Mouse (Mus musculus): Measurements from ENCODE around the gene Erg28. TPM values are rescaled to one million over a fixed set of nuclear protein-coding genes. Genes with fewer than 3 reads are reported as not detected.

The Erg28 gene
- polyA plus RNA-seq, 1 experiment from 2014 or later = 89.4 TPM

DNA sequence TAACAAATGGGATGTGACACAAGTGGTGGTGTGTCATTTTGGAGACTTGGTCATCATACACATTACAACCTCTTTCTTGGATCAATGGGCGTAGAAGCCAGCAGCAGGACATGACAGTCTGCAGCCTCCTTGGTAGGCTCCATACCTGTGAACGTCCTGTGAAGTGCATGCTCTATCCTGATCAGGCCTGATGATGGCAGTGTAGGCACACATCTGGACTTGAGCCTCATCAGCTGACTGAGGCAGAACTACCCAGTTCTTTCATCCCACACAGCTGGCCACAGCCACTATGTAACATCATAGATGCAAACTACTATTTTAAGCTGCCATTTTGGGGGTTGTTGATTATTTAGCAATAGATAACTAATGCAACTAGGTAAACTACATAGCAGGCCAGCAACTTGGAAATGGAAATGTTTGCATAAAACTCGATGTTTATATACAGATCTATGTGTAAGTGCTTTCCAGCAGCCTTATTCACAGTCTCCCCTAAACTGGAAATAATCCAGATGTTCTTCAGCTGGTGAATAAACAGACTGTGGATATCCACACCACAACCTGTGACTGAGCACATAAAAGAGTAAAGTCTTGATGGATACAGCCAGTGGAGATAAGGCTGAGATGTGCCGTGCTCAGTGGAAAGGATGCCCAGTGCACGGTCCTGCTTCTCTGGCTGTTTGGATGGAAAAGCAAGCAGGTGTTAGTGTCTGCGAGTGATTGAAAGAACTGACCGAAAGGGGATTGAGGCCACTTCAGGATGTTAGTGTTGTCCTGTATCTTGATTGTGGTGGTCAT, 24.0 kb upstream of the Erg28 start:
- Histone ChIP-seq H3K4me1 (no peaks in the 10 kb centered on the region), H3K27ac (replicated peaks) (no peak overlapping the region), H3K4me3 (no peak overlapping the region), H3K27me3 (no peaks in the 10 kb centered on the region), H3K9ac (replicated peaks) (no peak overlapping the region), H3K9me3 (no peaks in the 10 kb centered on the region), H3K4me2 (replicated peaks) (no peak overlapping the region), H3K36me3 (peaks cover 15% of the 10 kb centered on the region; the same call in 1 of the 2 replicates)
- WGBS = 83% methylated on average over 7 of the region's 7 CpGs
- no peak for ATAC-seq (ENCODE audit: low FRiP score, low read depth)

DNA sequence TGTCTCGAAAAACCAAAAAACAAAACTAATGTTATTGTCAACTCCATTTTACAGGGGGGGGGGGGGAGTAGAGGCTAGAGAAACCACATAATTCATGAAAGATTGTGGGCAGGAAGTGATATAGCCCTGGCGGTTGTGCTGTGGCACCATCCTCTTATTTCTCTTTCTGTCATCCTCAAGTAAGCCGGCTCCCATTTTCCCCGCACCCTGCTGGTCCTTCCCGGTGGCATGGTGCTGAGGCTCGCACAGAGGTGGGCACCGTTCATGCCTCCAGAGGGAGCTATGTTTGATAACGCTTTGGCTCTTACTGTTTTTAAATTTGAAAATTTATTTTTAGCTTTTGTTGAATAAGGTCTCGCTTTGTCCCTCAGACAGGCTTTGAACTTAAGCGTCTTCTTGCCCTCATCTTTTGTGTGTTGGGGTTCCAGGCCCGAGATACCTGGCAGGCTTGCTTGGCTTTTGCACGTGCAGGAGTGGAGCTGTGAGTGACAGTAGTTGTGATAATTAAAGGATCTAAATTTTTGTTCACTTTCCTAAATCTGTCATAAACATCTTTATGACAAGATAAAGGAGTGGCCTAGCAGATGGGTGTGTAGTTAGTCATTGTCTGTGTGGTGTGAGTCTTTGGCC, 15.1 kb upstream of the Erg28 start:
- H3K9me3 ChIP-seq = no peaks in the 10 kb centered on the region
- 93% methylated on average over 12 of the region's 12 CpGs for WGBS
- peaks cover 7% of the 10 kb centered on the region; the same call in 1 of the 2 replicates for H3K36me3 ChIP-seq
- H3K9ac ChIP-seq (replicated peaks) = no peak overlapping the region
- no peak overlapping the region for H3K27ac ChIP-seq (replicated peaks)
- 0 out of 2 replicates have a peak, but pooled peaks cover 3% of the 10 kb centered on the region for H3K4me1 ChIP-seq
- no peak for ATAC-seq (ENCODE audit: low FRiP score, low read depth)
- H3K4me3 ChIP-seq = no peak overlapping the region
- no peaks in the 10 kb centered on the region for H3K27me3 ChIP-seq
- H3K4me2 ChIP-seq (replicated peaks) = no peak overlapping the region

DNA sequence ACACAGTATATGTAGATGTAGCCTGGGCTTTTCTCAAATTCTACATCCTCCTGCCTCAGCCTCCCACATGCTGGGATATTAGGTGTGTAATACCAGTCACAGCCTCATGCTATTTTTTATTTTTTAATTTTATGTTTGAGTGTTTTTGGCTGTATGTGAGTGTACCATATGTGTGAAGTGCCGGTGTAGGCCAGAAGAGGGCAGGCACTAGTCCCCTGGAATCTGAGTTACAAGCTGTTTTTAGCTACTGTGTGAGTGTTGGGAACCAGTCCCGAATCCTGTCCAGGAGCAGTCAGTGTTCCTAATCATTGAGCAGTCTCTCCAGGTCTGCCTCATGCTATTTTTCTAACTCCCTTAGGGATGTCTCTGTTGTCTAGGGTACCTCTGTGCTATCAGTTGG, 13.4 kb upstream of the Erg28 start:
- H3K4me1 ChIP-seq = 0 out of 2 replicates have a peak, but pooled peaks cover 3% of the 10 kb centered on the region
- H3K27ac ChIP-seq (replicated peaks) = no peak overlapping the region
- no peak overlapping the region for H3K4me2 ChIP-seq (replicated peaks)
- H3K9ac ChIP-seq (replicated peaks) = no peak overlapping the region
- 0 out of 2 replicates have a peak, but pooled peaks cover 11% of the 10 kb centered on the region for H3K36me3 ChIP-seq
- ATAC-seq (ENCODE audit: low FRiP score, low read depth) = no peak
- no peaks in the 10 kb centered on the region for H3K9me3 ChIP-seq
- no peaks in the 10 kb centered on the region for H3K27me3 ChIP-seq
- H3K4me3 ChIP-seq = no peak overlapping the region
- 92% methylated on average over 2 of the region's 2 CpGs for WGBS

- WGBS = 88% methylated on average over 2 of the region's 2 CpGs
- Histone ChIP-seq H3K4me2 (replicated peaks) (no peak overlapping the region), H3K9ac (replicated peaks) (no peak overlapping the region), H3K4me1 (0 out of 2 replicates have a peak, but pooled peaks cover 3% of the 10 kb centered on the region), H3K9me3 (no peaks in the 10 kb centered on the region), H3K36me3 (peaks cover 11% of the 10 kb centered on the region; the same call in 1 of the 2 replicates), H3K27me3 (no peaks in the 10 kb centered on the region), H3K27ac (replicated peaks) (no peak overlapping the region), H3K4me3 (no peak overlapping the region)
- ATAC-seq (ENCODE audit: low FRiP score, low read depth) = no peak
Observed at GRCm38 (mm10) chr12:85834543-85834942, 10.2 kb upstream of the Erg28 start.

GRCm38 (mm10) chr12:85830691-85831090, 6.3 kb upstream of the Erg28 start:
- H3K27ac ChIP-seq (replicated peaks) = no peak overlapping the region
- WGBS = 94% methylated on average over 3 of the region's 3 CpGs
- no peak overlapping the region for H3K4me3 ChIP-seq
- no peaks in the 10 kb centered on the region for H3K9me3 ChIP-seq
- H3K4me2 ChIP-seq (replicated peaks) = no peak overlapping the region
- H3K27me3 ChIP-seq = no peaks in the 10 kb centered on the region
- no peak for ATAC-seq (ENCODE audit: low FRiP score, low read depth)
- peaks cover 16% of the 10 kb centered on the region; the same call in 1 of the 2 replicates for H3K36me3 ChIP-seq
- 0 out of 2 replicates have a peak, but pooled peaks cover 3% of the 10 kb centered on the region for H3K4me1 ChIP-seq
- H3K9ac ChIP-seq (replicated peaks) = no peak overlapping the region

DNA sequence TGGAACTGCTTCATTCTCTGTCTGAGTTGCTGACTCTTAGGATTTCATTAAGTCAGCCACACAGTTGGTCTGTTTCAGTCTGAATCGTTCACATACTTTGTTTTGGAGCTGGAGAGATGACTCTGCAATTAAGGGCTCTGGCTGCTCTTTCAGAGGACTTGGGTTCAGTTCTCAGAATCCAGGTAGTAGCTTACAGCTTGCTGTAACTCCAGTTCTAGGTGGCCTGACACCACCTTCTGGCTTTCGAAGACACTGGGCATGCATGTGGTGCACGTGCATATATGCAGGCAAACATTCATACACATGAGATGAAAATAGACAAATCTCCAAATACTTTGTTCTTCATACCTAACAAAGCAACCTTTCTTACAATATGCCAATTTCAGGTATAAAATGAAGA, 5.5 kb upstream of the Erg28 start:
- Histone ChIP-seq H3K4me1 (0 out of 2 replicates have a peak, but pooled peaks cover 1% of the 10 kb centered on the region), H3K4me3 (no peak overlapping the region), H3K9me3 (no peaks in the 10 kb centered on the region), H3K27me3 (no peaks in the 10 kb centered on the region), H3K9ac (replicated peaks) (no peak overlapping the region), H3K4me2 (replicated peaks) (no peak overlapping the region), H3K36me3 (peaks cover 16% of the 10 kb centered on the region; the same call in 1 of the 2 replicates), H3K27ac (replicated peaks) (no peak overlapping the region)
- no peak for ATAC-seq (ENCODE audit: low FRiP score, low read depth)
- WGBS = 91% methylated on average over 3 of the region's 3 CpGs

DNA sequence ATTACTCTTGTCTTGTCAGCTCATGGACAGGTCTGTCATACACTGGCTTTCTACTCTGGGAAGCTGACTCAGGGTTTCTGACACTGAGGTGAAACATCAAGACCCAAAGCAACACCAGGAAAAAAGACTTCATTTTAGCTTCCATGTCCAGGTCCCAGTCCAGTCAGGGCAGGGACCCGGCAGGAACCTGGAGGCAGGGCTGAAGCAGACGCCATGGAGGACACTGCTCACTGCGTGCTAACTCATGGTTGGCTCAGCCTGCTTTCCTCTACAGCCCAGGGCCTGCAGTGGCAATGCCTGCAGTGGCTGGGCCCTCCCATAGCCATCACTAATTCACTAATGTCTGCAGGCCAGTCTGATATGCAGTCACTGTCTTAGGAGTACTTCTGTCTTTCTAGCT, 4.5 kb upstream of the Erg28 start:
- Histone ChIP-seq H3K4me3 (no peak overlapping the region), H3K9ac (replicated peaks) (no peak overlapping the region)
- WGBS = 94% methylated on average over 3 of the region's 3 CpGs

GRCm38 (mm10) chr12:85825822-85826221, 1.5 kb upstream of the Erg28 start:
- H3K9me3 ChIP-seq = no peaks in the 10 kb centered on the region
- peak overlapping the region; percentile 81 for H3K4me2 ChIP-seq (replicated peaks)
- peaks cover 14% of the 10 kb centered on the region for H3K36me3 ChIP-seq
- 80% methylated on average over 2 of the region's 2 CpGs for WGBS
- H3K4me3 ChIP-seq = no peak overlapping the region
- peaks cover 16% of the 10 kb centered on the region for H3K4me1 ChIP-seq
- ATAC-seq (ENCODE audit: low FRiP score, low read depth) = no peak
- no peak overlapping the region for H3K27ac ChIP-seq (replicated peaks)
- H3K27me3 ChIP-seq = no peaks in the 10 kb centered on the region
- H3K9ac ChIP-seq (replicated peaks) = no peak overlapping the region

More for the DNA sequence above, 4.5 kb upstream of the Erg28 start:
- H3K36me3 ChIP-seq = peaks cover 13% of the 10 kb centered on the region; the same call in 1 of the 2 replicates
- no peak for ATAC-seq (ENCODE audit: low FRiP score, low read depth)
- no peak overlapping the region for H3K4me2 ChIP-seq (replicated peaks)
- H3K9me3 ChIP-seq = no peaks in the 10 kb centered on the region
- peaks cover 2% of the 10 kb centered on the region for H3K4me1 ChIP-seq
- H3K27me3 ChIP-seq = no peaks in the 10 kb centered on the region
- no peak overlapping the region for H3K27ac ChIP-seq (replicated peaks)

- Histone ChIP-seq H3K27me3 (no peaks in the 10 kb centered on the region), H3K4me1 (peaks cover 16% of the 10 kb centered on the region), H3K9me3 (no peaks in the 10 kb centered on the region), H3K27ac (replicated peaks) (peak overlapping the region; percentile 95), H3K9ac (replicated peaks) (peak overlapping the region; percentile 80), H3K4me3 (peak overlapping the region; percentile 86), H3K36me3 (peaks cover 15% of the 10 kb centered on the region), H3K4me2 (replicated peaks) (peak overlapping the region; percentile 81)
- WGBS = 13% methylated on average over 8 of the region's 8 CpGs
- ATAC-seq (ENCODE audit: low FRiP score, low read depth) = no peak
Observed at GRCm38 (mm10) chr12:85825361-85825760, 1.0 kb upstream of the Erg28 start.

- H3K27ac ChIP-seq (replicated peaks) = no peak overlapping the region
- H3K27me3 ChIP-seq = no peaks in the 10 kb centered on the region
- ATAC-seq (ENCODE audit: low FRiP score, low read depth) = no peak
- 76% methylated on average over 9 of the region's 9 CpGs for WGBS
- no peak overlapping the region for H3K4me2 ChIP-seq (replicated peaks)
- H3K4me3 ChIP-seq = no peak overlapping the region
- H3K4me1 ChIP-seq = peaks cover 21% of the 10 kb centered on the region
- H3K9ac ChIP-seq (replicated peaks) = no peak overlapping the region
- no peaks in the 10 kb centered on the region for H3K9me3 ChIP-seq
- peaks cover 27% of the 10 kb centered on the region for H3K36me3 ChIP-seq
Observed at GRCm38 (mm10) chr12:85822051-85822450, 2.3 kb downstream of the Erg28 start.

DNA sequence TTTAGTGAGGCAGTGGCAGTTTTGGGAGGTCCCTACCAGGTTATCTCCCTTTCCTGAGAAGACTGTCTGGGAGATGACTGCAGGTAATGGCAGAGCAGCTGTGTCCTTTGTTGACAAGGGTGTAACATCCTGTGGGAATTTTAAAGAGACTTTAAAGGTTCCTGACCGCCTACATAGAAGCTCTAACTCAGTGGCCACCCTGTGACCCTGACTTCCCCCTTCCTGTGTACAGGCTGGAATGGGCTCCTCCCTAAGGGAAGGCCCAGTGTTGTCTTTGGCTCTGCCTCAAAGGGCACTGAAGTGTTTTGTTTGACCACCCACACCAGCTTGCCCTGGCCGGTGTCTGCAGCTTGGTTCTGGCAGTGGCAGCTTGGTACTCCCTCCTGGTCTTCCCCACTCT, 10.8 kb downstream of the Erg28 start:
- 83% methylated on average over 2 of the region's 2 CpGs for WGBS
- Histone ChIP-seq H3K27me3 (no peaks in the 10 kb centered on the region), H3K9ac (replicated peaks) (no peak overlapping the region), H3K27ac (replicated peaks) (no peak overlapping the region), H3K9me3 (no peaks in the 10 kb centered on the region), H3K4me3 (no peak overlapping the region), H3K4me2 (replicated peaks) (no peak overlapping the region), H3K4me1 (peaks cover 1% of the 10 kb centered on the region; the same call in 1 of the 2 replicates), H3K36me3 (peaks cover 61% of the 10 kb centered on the region)
- ATAC-seq (ENCODE audit: low FRiP score, low read depth) = no peak

- ATAC-seq (ENCODE audit: low FRiP score, low read depth) = no peak
- Histone ChIP-seq H3K9me3 (no peaks in the 10 kb centered on the region), H3K9ac (replicated peaks) (no peak overlapping the region), H3K27me3 (no peaks in the 10 kb centered on the region), H3K4me2 (replicated peaks) (no peak overlapping the region), H3K36me3 (peaks cover 51% of the 10 kb centered on the region), H3K4me1 (no peaks in the 10 kb centered on the region), H3K27ac (replicated peaks) (no peak overlapping the region), H3K4me3 (no peak overlapping the region)
- 95% methylated on average over 4 of the region's 4 CpGs for WGBS
Observed at GRCm38 (mm10) chr12:85811676-85812075, 12.7 kb downstream of the Erg28 start.

Measured in midbrain, embryonic 12.5 days (tissue).